Mouse (Mus musculus) stomach, postnatal 0 days (tissue): ENCODE measurements at regions not wholly inside any gene's neighbourhood (a gene's known extent, or its start where the extent isn't known, plus 50 kb on each side); places are given as distances from the start of the nearest gene placed in this dataset.

Experiments used
- CTCF ChIP-seq: IDR thresholded peaks from 2 replicates; pipeline ENCODE4 v1.5.1; 2016; ENCODE audit warnings: antibody characterized with exemption, low read depth, mild to moderate bottlenecking, moderate library complexity
- EP300 ChIP-seq: optimal IDR thresholded peaks from 2 replicates; pipeline ENCODE3; 2016; ENCODE audit warnings: antibody characterized with exemption

DNA sequence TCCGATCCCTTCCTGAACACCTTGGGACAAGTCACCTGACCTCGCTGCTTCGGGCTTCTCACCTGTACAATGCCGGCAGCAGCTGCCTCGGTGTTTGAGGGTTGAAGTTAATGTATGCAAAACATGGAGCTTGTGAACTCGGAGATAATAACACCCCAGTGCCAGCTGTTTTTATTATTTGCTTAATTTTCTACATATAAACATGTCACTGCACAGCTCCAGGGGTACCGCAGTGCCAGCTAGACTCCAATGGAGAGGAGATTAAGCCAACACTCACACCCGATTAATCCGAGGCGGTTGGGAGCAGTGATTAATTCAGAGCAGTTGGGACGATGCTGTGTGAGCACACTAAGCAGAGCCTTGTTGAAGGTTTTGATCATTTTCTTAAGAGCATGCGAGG lies 67.2 kb upstream of the Ppp2r5c start:
- TF ChIP-seq CTCF (no peak), EP300 (no peak)
